Mouse (Mus musculus) liver, adult 2 months (tissue): Measurements from ENCODE around the gene Hemk1.

Experiments used
- CTCF ChIP-seq: fragments of 200-500 bp; IDR thresholded peaks from 2 replicates; pipeline ENCODE4 v1.5.1; 2011; ENCODE audit warnings: low read depth, low read length, control low read depth
- POLR2A ChIP-seq: fragments of 200-500 bp; IDR thresholded peaks from 2 replicates; pipeline ENCODE4 v1.6.1; 2011; ENCODE audit warnings: low read length, control low read depth; ENCODE audit not compliant: insufficient read depth; ENCODE audit errors: extremely low read depth

DNA sequence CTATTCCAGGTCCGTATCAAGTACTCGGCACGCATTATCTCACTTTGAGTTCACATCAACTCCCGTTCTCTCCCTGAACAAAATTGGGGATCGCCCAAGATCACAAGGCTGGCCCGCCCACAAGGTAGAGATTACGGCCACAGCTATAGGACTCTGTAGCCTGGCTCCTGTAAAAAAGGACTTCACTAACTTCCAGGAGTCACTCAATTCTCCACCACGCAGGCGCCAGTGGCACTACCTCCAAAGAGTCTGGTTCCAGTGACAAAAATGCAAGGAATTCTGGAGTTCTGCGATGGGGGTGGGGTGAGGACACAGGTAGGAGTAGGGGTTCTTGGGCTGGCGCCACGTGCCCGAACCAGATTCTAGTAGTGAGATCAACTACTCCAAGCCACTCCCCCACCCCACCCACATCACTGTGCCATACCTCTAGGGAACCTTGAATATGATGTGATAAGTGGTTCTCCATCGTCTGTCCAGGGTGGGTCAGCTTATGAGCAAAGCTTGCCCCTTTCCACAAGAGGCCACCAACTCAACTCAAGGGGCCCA lies 50.0 kb downstream of the Hemk1 start:
- no peak for TF ChIP-seq CTCF
- no peak for TF ChIP-seq POLR2A
